Mouse (Mus musculus) T-cell, adult 2 months (primary cell): ENCODE data around the gene Mei1.
"Not testable (repeated sequence)": the region's sequence is repeated elsewhere in the genome, so short reads cannot be mapped to it uniquely, and the experiment has no call there.

Experiments used
- DNase-seq: peaks from one replicate; pipeline ENCODE4 v3.0.0; 2022; ENCODE audit warnings: low spot score

Gene Mei1

DNA sequence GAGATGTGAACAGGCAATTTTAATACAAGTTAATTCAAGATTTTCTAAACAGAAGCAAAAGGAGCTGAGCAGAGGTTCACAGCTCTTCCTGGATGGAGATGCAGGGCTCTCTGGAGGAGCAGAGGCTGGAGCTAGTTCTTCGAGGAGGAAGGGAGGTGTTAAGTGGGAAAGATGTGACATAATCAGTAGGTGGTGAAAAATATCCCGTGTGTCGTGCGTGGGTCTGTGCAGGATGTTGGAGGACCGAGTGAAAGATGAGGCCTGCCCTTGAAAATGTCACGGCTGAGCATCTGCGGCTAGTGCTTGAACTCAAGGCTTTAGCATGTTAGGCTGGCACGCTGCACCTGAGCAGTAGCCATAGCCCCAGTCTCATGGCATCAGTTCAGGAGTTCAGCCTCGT, 15.8 kb downstream of the Mei1 start:
- no peak for DNase-seq

DNA sequence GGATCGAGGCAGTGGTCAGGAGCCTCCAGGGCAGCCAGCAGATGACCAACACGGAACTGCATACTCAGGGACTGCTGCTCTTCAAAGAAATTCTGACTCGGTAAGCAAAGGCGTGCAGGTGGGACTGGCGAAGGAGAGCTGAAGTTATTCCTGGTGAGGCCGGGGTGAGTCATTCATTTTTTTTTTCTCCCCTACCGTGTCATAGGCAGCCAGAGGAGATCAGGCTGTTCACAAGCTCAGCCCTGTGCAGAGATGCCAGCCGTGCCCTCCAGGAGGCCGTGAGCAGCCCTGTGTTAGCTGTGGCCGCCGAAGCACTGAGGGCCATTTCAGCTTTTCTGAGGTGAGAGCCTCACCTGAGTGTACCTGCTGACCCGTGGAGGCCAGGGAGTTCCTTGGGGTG, 16.3 kb downstream of the Mei1 start:
- DNase-seq, result no peak

DNA sequence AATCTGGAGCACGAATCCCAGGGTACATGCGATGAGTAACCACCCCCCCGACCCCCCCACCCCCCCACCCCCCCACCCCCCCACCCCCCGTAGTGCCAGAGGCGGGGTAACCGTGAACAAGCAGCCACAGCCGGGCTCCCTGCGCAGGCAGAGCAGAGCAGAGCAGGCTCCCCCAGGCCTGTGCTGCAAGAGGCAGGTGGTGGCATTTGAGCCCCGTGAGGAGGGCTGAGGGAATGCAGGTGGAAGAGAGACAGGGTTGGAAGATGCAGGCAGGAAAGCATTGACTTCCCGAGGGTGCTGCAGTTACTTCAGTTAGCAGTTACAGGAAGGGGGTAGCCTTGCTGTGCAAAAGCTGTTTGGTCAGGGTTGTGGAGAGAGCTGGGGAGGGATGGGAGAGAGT, 17.5 kb downstream of the Mei1 start:
- no peak for DNase-seq

DNA sequence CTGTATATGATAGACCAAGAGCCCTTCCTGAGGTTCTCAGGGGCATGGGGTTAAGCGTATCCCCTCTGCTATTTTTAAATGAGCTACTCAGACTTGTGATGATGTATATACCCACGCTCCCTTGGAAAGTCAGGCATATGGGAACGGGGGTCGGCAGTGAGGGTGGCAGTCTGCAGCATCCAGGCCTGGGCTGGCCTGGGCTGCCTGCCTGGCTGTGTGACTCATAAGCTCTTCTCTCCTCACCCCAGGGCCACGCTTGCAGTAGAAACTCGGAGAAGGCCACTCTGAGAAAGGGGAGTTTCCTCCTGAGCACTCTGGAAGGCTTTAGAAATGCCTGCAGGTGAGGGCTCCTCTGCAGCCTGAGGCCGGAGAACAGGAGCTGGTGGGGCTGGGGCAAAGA, 21.3 kb downstream of the Mei1 start:
- no peak for DNase-seq

DNA sequence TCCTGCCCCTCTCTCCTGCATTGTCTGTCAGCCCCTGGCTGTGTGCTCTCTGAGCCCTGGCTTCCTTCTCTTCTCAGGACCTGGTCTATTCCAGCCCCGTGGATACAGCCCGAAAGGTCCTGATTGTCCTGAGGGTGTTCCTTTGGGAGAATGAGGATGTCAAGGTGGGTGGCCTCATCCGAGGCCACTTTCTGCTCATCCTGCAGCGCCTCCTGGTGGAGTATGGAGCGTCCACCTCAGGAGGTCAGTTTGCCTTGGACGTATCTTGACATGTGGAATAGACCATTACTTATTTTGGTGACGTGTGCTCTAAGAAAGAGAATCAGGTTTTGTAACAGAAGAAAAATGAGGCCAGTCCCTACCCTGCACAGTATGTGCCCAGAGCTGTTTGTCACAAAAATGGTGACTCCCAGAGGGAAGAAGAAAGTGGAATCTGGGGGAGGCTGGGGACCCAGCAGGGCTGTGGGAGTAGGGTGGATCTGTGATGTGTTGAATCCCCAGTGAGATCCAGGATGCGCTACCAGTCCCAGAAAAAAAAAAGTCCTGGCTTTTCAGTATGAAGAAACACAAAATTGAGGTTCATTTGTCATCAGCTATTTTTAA, 37.3 kb downstream of the Mei1 start:
- DNase-seq, result no peak

DNA sequence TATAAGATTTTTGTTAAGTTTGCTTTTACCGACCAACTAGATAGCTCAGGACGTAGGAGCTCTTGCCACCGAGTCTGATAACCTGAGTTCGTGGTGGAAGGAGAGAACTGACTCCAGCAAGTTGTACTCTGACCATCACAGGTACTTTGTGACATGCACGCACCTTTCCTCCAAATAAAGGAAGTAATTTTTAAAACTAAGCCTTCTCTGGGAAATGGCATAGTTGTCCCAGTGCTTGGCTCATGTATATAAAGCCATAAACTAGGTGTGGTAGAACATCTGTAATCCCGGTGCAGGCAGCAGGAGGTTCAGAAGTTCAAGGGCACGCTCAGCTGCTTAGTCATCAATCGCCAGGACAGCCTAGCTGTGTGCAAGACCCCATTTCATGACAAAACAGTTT, 50.7 kb downstream of the Mei1 start:
- DNase-seq, result no peak

DNA sequence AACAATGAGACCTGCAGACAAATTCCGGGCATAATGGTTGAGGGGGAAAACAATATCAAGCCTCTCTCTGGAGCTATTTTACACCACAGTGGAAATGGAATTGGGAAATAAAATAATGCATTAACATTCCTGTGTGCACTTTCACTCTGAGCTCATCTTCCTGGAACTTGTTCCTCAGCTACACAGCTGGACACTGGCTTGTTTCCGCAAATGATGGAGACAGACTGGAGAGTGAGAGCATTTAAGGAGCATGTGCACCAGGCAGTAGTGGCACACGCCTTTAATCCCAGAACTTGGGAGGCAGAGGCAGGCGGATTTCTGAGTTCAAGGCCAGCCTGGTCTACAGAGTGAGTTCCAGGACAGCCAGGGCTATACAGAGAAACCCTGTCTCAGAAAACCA, 56.9 kb downstream of the Mei1 start:
- DNase-seq, result not testable (repeated sequence)

DNA sequence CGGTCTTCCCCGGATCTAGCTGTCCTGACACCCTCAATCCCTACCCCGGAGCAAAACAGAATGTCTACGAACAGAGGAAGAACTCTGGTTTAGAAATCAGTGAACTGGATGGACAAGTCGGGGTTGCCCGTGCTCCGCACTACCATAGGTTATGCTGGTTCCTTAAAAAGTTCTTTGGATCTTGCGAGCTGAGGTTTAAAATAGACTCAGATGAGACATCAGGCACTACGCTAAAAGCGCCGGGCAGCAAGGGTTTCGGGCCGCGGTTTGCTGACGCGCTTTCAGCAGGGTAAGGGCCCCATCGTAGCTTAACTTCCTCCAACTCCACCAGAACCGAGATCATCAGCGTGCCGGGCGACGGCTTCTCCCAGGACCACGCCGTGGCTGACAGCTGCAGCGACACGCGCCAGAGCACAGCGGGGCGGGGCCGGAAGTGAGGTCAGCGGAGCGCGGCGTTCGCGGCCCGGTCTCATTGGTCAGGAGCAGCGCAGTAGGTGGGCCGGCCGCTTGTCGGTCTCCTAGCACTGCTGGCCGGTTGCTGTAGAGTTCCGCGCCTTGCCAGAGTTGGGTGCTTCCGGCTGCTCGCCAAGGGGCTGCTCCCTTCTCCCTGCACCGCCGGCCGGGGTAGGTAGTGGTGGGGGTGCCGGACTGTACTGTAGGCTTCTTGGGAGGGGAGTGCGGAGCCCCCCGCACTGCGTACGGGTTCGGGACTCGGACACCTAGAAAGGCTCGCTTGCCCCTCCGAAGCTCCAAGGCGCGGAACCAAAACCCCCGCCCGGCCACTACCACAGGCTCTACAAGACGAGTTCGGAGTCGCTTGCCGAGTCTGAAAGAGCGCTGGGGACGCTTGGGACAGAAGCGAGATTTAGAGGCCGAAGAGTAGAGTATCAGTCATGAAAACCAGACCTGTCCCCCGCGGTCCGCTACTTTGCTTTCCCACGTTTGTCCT, 57.9 kb downstream of the Mei1 start, which contains the start of gene Ccdc134:
Ccdc134 (plus strand) TSS at position 497 of the 949 bp plus-strand sequence.
- DNase-seq, result peak; percentile 97

DNA sequence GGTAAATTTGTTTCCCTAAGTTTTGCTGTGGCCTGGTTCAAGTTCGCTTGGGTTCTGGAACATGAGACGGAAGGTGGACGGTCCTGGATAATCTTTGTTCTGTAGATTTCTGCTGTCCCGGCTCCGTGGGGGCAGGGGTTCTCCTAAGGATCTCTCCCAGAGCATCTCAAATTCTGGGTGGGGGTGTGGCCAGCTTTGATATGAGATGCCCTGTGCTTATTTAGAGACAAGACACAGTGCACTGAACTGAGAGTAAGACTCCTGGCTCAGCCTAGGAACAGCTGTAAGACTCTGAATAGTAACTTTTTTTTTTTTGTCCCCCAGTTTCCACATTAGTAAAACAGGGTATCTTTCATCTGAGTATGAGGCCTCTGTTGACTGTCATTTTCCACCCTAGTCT, 58.6 kb downstream of the Mei1 start:
- DNase-seq, result no peak

DNA sequence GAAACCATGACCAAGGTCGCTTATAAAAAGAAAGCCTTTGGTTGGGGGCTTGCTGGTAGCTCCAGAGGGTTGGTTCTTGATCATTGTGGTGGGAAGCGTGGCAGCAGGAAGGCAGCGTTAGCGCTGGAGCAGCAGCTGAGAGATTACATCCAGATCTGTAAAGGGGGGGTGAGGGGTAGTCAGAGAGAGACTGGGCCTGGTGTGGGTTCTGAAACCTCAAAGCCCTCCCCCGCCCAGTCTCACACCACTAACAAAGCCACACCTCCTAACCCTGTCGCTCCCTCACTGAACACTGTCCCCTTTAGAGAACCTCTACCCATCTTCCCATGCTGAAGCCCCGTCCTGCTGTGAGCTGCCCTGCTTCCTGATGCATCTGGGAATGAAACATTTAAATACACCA, 60.8 kb downstream of the Mei1 start:
- no peak for DNase-seq

DNA sequence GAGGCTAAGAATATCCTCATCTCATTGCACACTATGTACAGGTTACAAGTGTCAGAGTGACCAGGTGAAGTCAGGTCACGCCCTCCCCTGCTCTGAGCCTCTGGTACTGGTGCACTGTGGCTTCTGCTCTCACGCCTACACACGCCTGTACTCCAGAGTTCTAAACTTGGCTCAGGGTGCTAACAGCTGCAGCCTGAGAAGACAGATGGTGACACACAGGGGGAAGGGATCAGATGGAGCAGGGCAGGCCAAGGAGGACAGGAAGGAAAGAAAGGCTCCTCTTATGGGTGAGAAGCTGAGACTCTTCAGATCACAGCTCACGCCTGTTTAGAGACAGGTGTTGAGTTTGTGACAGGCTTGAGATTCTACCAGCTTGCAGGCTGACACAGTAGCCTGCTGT, 65.6 kb downstream of the Mei1 start:
- no peak for DNase-seq

DNA sequence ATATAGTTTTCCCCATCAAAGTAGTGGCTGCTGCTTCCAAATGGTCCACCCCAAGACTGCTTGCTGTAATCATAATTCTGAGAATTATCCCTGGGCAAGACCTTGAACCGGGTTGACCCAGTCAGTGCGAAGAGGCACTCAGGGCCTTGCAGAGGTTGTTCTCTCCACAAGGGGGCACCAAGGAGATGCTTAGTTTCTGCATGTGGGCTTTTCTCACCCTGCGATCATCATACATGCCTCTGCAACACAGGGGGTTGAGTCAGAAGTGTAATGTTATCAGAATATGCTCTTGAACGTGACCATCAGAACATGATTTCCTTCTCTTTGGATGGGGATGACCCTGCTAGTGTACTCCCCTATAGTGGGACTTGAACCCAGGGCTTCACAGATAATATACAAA, 68.8 kb downstream of the Mei1 start:
- peak; percentile 77 for DNase-seq

DNA sequence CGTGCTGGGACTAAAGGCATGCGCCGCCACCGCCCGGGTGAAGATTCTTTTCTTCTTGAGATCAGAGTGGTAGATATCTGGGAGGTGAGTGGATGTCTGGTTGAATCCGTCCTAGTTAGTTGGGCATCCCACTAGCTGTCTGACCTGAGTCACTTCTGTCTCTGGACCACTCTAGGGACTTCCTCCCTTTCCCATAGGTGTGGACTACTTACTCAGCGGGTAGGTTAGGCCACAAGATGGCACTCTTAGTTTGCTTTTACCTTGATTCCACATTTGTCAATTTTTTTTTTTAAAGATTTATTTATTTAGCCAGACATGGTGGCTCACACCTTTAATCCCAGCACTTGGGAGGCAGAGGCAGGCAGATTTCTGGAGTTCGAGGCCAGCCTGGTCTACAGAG, 69.4 kb downstream of the Mei1 start:
- peak; percentile 33 for DNase-seq

DNA sequence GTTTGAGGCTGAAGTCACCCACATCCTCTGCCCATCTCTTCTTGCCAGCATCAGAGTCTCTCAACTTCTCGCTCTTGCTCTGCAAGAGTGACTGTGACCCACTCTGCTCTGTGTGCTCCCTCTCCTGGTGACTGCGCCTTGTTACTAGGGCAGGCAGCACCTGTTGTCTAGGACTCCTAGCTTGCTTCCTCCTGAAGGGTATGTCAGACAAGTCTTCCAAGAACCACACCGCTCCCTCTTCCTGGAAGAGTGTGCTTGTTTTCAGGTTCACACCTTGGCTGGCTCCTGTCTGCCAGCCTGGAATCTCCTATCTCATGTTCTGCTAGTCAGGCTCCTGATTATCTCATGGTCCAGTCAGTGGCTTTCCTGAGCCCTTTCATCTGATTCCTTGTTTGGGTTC, 70.6 kb downstream of the Mei1 start:
- DNase-seq, result peak; percentile 24

DNA sequence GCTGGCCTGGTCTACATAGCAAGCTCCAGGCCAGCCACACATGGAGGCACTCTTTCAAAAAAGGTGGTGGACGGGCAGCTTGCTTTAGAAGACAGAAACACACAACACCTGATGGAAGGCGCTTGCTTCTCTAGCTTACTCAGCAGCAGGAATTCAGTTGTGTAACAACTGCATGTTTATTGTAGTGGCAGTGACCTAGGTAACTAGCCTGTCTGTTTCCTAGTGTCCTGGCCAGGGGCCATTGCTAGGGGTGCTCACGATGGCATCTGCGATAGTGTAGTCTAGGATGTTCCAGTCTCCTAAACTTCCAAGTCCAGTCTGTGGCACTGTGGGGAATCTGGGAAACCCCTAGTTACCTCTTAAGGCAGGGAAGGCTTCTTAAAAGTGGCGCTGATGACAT, 74.4 kb downstream of the Mei1 start:
- DNase-seq, result no peak

DNA sequence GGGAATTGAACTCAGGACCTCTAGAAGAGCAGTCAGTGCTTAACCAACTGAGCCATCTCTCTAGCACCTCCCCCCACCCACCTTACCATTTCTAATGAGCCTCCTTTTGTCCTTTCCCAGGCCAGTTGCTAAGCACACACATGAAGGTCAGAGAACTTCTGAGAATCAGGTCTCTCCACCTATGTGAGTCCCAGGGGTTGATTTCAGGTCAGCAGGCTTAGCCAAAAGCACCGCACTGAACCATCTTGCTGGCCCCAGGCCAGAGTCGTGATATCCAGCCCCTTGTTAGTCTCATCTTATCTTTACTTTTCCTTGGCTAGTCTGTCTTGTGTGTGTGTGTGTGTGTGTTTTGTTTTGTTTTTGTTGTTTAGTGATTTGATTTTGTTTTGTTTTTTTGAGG, 75.6 kb downstream of the Mei1 start:
- DNase-seq, result no peak

DNA sequence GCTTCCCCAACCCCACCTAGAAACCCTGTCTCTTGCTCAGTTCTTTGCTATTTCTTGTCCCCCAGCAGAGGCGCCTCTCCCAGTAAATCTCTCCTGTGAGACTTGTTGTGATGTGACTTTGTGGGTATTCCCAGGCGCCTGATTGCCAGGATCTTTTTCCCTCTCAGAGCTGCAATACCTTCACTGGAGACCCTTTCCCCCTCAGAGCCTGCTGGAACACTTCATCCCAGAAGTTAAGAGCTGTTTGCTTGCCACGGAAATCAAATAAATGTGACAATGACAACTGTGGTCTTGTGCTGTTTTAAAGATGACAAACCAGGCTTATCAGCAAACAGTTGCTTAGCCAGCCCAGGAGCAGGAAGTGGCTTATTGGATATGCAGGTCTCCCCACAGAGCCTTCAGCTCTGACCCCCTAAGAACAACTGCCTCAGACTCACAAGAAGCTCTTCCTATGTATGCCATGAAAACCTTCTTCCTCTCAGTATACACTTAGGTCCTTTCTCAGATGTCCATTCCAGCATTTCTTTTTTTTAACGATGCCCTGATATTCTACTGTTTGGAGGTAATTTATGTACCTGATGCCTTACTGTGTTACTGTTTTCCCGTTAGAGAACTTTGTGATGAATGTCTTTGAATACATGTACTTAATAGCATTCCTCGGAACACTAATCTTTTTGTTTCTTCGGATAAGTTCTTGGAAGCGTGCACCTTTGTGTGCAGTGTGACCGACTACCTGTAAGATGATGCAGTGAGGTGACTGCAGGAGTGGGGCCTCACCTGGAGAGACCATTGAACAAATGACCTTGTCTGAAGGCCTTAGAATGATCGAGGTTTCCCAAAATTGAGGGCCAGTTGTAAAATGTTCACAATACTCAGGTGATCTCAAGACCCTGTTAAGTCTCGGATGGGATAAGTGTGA, 76.3 kb downstream of the Mei1 start:
- DNase-seq, result no peak

DNA sequence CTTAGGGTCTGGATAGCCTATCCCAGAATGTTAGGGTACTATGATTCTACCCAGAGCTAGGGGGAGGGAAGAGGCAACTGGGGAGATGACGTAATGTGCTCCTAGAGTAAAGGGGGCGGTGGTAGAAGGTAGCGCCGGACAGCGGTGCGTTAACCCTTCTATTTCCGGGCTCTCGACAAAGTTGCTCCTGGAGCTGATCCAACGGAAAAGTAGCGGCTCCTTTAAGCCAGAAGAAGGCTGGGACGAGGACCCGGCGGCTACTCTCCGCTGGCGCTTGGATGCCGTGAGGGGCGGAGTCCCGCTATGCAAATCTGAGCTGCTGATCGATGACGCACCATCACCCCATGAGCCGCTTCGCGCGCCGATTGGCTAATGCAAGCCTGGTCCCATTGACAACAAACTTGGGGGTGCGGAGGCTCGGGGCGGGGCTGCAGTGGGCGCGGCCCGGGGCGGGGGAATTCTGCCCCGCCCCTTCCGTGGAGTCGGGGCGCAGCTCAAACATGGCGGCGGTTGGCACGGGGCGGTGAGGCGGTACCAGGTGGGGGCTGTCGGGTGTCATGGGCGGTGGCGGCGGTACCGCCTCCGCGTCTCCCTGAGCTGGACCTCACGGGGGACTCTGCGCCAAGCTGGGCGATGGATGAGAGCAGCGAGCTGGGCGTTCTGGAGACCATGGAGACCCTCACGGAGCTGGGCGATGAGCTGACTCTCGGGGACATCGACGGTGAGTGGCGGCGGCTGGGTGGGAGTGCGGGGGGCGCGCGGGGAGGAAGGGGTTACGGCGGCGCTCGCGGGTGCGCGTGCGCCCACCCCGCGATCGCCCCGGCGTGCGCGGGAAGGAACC, 77.2 kb downstream of the Mei1 start, which contains the start of gene Srebf2:
Srebf2 (plus strand) TSS at position 412 of the 841 bp plus-strand sequence.
- peak; percentile 98 for DNase-seq

DNA sequence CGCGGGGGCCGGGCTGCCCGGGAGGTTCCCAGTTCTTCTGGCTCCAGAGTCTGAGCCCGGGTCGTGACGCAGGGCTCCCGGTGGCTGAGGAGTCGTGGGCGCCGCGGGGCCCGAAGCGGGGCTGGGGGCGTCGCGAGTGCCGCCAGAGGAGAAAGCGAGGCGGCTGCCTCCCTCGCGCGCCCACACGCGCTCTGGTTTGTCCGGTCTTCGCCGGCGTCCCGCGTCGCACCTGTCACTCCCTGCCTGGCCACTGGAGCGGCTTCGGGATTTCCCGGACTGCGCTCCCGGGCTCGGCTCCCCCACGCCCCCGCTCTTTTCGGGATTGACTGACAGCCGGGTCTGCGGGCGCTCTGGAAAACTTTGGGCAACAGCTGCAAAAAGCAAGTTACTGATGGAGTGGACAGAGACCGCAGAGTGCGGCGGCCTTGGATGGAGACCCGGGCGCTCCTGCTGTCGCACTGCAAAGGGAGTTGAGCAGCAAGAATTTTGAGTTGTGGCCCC, 77.9 kb downstream of the Mei1 start:
- DNase-seq, result no peak

DNA sequence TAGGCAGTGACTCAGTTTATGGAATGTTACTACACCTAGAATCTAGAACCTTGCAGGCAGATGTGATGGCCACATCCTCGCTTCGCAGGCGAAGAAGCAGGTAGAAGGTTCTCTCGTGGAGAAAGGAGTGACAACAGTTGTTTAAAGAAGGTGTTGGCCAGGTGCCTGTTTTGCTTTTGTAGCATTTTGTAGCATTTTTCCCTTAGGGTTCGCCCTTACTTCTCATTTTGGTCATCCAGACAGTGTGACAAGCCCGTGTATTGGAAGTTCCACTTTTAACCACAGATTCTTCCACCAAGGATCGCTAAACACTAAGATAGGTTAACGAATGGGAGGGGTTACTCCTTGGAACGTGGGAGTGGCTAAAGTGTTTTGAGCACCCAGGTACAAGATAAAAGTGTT, 78.7 kb downstream of the Mei1 start:
- no peak for DNase-seq

DNA sequence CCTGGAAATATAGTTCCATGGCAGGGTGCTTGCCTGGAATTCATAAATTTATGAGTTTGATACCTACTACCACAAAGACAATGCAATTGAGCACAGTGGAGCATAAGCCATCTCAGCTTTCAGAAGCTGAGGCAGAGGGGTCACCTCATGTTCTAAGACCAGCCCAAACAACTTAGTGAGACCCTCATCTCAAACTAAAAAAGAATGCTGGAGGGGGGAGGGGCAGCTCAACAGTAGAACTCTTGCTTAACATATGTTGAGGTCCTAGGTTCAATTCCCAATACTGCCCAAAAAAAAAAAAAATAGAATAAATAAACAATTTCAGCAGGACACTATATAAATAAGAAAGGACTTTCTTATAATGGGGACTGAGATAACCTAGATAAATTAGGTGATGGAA, 80.2 kb downstream of the Mei1 start:
- no peak for DNase-seq
